Mouse (Mus musculus) liver, postnatal 0 days (tissue): ENCODE data around the gene Fxyd2. TPM values are rescaled to one million over a fixed set of nuclear protein-coding genes. Genes with fewer than 3 reads are reported as not detected.

Experiments used
- ATAC-seq: fragments of 200-750 bp; cut with Nextera tagmentation; 2 replicates; pipeline ENCODE4 v1.8.0; 2017; ENCODE audit warnings: mild to moderate bottlenecking, moderate library complexity
- DNase-seq: peaks from one replicate; pipeline ENCODE4 v3.0.0-alpha.2; 2016
- H3K27ac ChIP-seq: fragments of 300-500 bp; sonication (generic); 2 replicates; pipeline ENCODE4 v1.5.1; 2014; ENCODE audit warnings: antibody characterized with exemption, moderate library complexity, mild to moderate bottlenecking, low read depth
- H3K27me3 ChIP-seq: fragments of 300-500 bp; sonication (generic); 2 replicates; pipeline ENCODE4 v1.6.1; 2014; ENCODE audit warnings: low read length, control low read depth, mixed read lengths; ENCODE audit not compliant: insufficient read depth
- H3K36me3 ChIP-seq: fragments of 300-500 bp; sonication (generic); replicated peaks from 2 replicates; pipeline ENCODE4 v1.6.1; 2014; ENCODE audit warnings: mild to moderate bottlenecking, control low read depth, low read length, moderate library complexity, mixed read lengths; ENCODE audit not compliant: insufficient read depth
- H3K4me1 ChIP-seq: fragments of 300-500 bp; sonication (generic); 2 replicates; pipeline ENCODE4 v1.6.1; 2014; ENCODE audit warnings: antibody characterized with exemption, mild to moderate bottlenecking, control low read depth; ENCODE audit not compliant: insufficient read depth
- H3K4me2 ChIP-seq: fragments of 300-500 bp; sonication (generic); 2 replicates; pipeline ENCODE4 v1.6.1; 2014; ENCODE audit warnings: low read depth, mild to moderate bottlenecking, low read length, moderate library complexity, mixed read lengths
- H3K4me3 ChIP-seq: fragments of 300-500 bp; sonication (generic); 2 replicates; pipeline ENCODE4 v1.5.1; 2014; ENCODE audit warnings: low read depth, low read length
- H3K9ac ChIP-seq: fragments of 300-500 bp; sonication (generic); replicated peaks from 2 replicates; pipeline ENCODE4 v1.6.1; 2014; ENCODE audit warnings: mild to moderate bottlenecking, moderate library complexity
- H3K9me3 ChIP-seq: fragments of 300-500 bp; sonication (generic); 2 replicates; pipeline ENCODE4 v1.6.1; 2016; ENCODE audit warnings: mild to moderate bottlenecking, control low read depth, low read length, mixed read lengths
- CTCF ChIP-seq: sonication (generic); IDR thresholded peaks from 2 replicates; pipeline ENCODE4 v1.5.1; 2016; ENCODE audit warnings: antibody characterized with exemption, low read depth
- EP300 ChIP-seq: IDR thresholded peaks from 2 replicates; pipeline ENCODE4 v1.6.1; 2016; ENCODE audit warnings: antibody characterized with exemption, low read depth, mild to moderate bottlenecking
- WGBS: fragments of 180-500 bp; shearing (Covaris S2); extraction: QIAGEN DNeasy Blood & Tissue Kit; methylation state at CpG from one replicate; pipeline ENCODE4 v1.1.7; 2014; ENCODE audit not compliant: insufficient replicate concordance; 5-methylcytosine and 5-hydroxymethylcytosine counted together
- polyA plus RNA-seq: library from polyadenylated mRNA; unstranded; fragments of >200 nt; fragmentation: Nextera tagmentation; extraction: Ambion mirVana; gene quantifications from 2 replicates; pipeline ENCODE4 v1.2.1, GENCODE M21; 2015

Fxyd2 gene
- polyA plus RNA-seq, 1 experiment from 2014 or later: 1.3 TPM

DNA sequence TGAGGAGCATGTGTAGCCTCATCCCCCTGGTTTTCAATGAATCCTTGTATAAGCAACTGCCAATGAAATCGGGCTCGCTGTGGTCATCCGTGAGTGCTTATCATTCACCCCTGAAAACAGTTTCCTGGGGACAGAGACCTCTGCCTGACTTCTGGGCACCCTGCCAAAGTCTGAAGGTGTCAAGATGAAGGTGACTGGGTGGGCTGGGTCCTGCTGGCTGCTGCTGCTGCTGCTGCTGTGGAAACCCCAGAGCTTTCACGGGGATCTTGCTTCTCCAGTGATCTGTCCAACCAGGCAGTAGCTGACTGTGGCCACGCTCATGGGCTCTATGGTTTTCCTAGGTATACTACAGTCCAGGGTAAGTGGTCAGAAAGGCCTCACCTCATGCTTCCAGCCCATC is 10.7 kb downstream of the Fxyd2 start:
- H3K27ac ChIP-seq: no peak overlapping the region
- WGBS: 61% methylated on average over 5 of the region's 5 CpGs
- ATAC-seq (no peak), DNase-seq (no peak)
- H3K9me3 ChIP-seq: no peaks in the 10 kb centered on the region
- no peak overlapping the region for H3K4me3 ChIP-seq
- H3K4me1 ChIP-seq: peaks cover 7% of the 10 kb centered on the region
- no peak overlapping the region for H3K9ac ChIP-seq
- TF ChIP-seq CTCF (no peak), EP300 (no peak)
- no peak overlapping the region for H3K4me2 ChIP-seq
- no peaks in the 10 kb centered on the region for H3K36me3 ChIP-seq
- 0 out of 2 replicates have a peak, but pooled peaks cover 2% of the 10 kb centered on the region for H3K27me3 ChIP-seq

DNA sequence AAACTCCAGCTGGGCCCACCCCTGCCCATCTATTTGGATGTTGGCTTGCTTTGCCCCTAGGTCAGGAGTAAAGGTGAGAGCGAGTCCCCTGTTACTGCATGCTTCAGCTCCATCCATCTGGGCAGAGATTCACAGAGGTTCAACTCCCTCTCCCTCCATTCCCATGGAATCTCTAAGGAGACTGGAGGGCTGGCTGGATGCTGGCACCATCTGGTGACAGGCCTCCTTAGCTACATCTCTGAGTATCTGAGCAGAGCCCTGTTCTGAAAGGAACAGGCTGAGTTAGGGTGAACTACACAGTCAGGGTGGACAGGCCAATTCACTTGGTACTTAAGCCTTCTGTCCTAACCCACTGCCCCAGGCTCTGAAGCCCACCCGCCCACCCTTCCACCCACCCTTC is 11.1 kb downstream of the Fxyd2 start:
- Histone ChIP-seq H3K27ac (no peak overlapping the region), H3K4me2 (no peak overlapping the region), H3K4me3 (no peak overlapping the region), H3K9ac (no peak overlapping the region), H3K36me3 (no peaks in the 10 kb centered on the region), H3K9me3 (no peaks in the 10 kb centered on the region), H3K27me3 (0 out of 2 replicates have a peak, but pooled peaks cover 2% of the 10 kb centered on the region), H3K4me1 (peaks cover 7% of the 10 kb centered on the region)
- no peak for DNase-seq
- TF ChIP-seq EP300 (no peak), CTCF (no peak)
- 75% methylated on average over 2 of the region's 2 CpGs for WGBS
- no peak for ATAC-seq

DNA sequence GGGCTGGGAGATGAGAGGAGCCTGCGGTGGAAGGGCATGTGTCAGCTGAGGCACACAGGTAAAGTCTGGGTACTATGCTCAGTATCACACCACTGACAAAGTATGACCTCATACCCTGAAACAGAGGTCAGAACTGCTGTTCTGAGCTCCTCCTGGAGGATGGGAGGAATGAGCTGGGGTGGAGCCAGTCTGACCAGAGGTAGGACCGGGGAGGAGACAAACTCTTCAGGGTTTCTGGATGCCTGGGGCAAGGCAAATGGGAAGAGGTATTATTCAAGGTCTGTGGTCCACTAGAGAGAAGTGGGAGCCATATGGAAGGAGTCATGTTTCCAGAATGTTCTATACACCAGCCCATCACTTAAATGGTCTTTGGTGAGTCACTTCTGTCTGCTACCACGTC is 11.6 kb downstream of the Fxyd2 start:
- DNase-seq: no peak
- peaks cover 7% of the 10 kb centered on the region for H3K4me1 ChIP-seq
- H3K4me2 ChIP-seq: no peak overlapping the region
- no peak overlapping the region for H3K4me3 ChIP-seq
- no peaks in the 10 kb centered on the region for H3K9me3 ChIP-seq
- H3K36me3 ChIP-seq: no peaks in the 10 kb centered on the region
- no peak for TF ChIP-seq CTCF
- no peak for TF ChIP-seq EP300
- H3K27me3 ChIP-seq: 0 out of 2 replicates have a peak, but pooled peaks cover 2% of the 10 kb centered on the region
- ATAC-seq: no peak
- no peak overlapping the region for H3K9ac ChIP-seq
- 75% methylated on average over 3 of the region's 3 CpGs for WGBS
- H3K27ac ChIP-seq: no peak overlapping the region

DNA sequence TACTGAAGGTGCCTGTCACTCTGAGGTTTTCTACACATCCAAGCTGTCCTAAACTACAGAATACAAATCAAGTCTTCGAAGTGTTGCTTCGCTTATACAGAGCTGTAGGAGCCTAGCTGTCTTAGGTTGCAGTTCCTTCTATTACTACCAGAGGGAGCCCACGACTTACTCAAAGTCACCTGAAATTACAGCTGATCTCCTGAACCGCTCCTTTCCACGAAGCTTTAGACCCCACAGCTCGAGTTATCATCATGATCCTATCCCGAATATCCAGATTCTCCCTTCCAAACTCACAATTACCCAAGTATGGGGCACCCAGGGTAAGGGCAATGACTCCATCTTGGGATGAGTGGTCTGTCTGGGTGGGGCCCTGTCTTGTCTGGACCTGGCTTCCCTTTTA is 12.3 kb downstream of the Fxyd2 start:
- Histone ChIP-seq H3K9ac (no peak overlapping the region), H3K4me2 (0 out of 2 replicates have a peak overlapping the region, but pooled peaks have one; percentile 35), H3K9me3 (no peaks in the 10 kb centered on the region), H3K36me3 (no peaks in the 10 kb centered on the region), H3K4me1 (peaks cover 7% of the 10 kb centered on the region), H3K4me3 (no peak overlapping the region), H3K27ac (no peak overlapping the region), H3K27me3 (0 out of 2 replicates have a peak, but pooled peaks cover 2% of the 10 kb centered on the region)
- no peak for TF ChIP-seq EP300
- peak; percentile 63 for TF ChIP-seq CTCF
- ATAC-seq (no peak), DNase-seq (no peak)
- 17% methylated on average over 7 of the region's 7 CpGs for WGBS

DNA sequence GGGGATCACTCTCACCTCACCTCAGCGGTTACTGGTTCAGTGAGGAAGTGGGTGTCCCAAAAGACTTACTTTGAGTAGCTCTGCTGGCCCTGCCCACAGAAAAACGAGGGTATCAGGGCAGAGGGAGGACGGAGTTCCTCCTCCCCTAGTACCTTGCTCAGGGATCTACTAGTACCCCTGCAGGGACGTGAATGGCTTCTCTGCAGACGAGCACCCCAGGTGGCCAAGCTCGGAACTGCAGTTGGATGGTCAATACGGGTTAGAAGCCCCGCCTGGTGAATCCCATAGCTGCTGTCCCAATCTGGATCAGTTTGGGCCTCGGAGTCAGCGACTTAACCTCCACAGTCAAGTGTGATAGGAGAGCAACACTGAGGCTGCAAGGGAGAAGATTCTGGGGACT is 12.8 kb downstream of the Fxyd2 start:
- 5% methylated on average over 10 of the region's 10 CpGs for WGBS
- 0 out of 2 replicates have a peak overlapping the region, but pooled peaks have one; percentile 35 for H3K4me2 ChIP-seq
- no peaks in the 10 kb centered on the region for H3K9me3 ChIP-seq
- 0 out of 2 replicates have a peak, but pooled peaks cover 2% of the 10 kb centered on the region for H3K27me3 ChIP-seq
- peaks cover 7% of the 10 kb centered on the region for H3K4me1 ChIP-seq
- no peaks in the 10 kb centered on the region for H3K36me3 ChIP-seq
- H3K4me3 ChIP-seq: no peak overlapping the region
- DNase-seq (peak; percentile 89), ATAC-seq (peak; percentile 47; the same call in 1 of the 2 replicates)
- peak; percentile 90 for TF ChIP-seq CTCF
- TF ChIP-seq EP300: no peak
- no peak overlapping the region for H3K9ac ChIP-seq
- no peak overlapping the region for H3K27ac ChIP-seq

DNA sequence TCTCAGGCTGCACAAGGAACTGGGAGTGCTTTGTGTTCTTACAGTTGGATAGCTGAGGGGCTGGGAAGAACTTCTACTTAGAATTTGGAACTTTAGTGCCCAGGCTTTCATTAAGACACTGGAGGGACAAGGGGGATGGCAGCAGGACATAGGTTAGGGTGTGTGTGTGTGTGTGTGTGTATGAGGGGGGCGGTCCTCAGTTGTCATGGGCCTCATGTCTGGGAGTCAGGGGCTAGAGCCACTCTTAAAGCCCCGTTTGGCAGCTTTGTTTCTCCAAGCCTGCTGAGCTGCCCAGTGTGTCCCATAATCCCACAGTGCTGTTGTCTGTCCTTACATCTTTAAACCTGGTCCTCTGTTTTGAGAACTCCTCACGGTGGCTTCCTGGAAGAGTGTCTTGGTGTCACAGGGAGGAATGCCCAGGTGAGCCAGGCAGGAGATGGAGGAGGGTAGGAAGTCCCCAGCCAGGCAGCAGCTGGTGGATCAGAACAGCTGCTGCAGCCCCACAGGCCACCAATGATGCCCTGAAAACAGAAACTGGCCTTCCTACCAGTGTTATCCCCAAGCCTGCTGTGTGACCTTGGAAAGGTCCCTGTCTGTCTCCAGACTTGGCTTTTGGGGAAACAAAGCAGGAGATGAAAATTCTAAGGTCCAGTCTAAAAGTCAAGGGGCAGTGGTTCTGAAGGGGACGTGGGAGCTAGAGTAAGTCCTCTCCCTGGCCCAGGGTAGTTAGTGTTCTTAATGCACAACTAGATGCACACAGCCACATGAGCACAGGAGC is 13.4 kb downstream of the Fxyd2 start:
- WGBS: 72% methylated on average over 4 of the region's 4 CpGs
- ATAC-seq: no peak
- H3K27me3 ChIP-seq: 0 out of 2 replicates have a peak, but pooled peaks cover 2% of the 10 kb centered on the region
- no peak overlapping the region for H3K4me2 ChIP-seq
- TF ChIP-seq EP300 (no peak), CTCF (no peak)
- no peak overlapping the region for H3K4me3 ChIP-seq
- H3K9me3 ChIP-seq: no peaks in the 10 kb centered on the region
- no peak for DNase-seq
- peaks cover 7% of the 10 kb centered on the region for H3K4me1 ChIP-seq
- H3K36me3 ChIP-seq: no peaks in the 10 kb centered on the region
- no peak overlapping the region for H3K27ac ChIP-seq
- H3K9ac ChIP-seq: no peak overlapping the region
